Mouse (Mus musculus) embryo, embryonic 10.5 days (tissue): Measurements from ENCODE around the gene Agxt.

Experiments
- DNase-seq: peaks from one replicate; pipeline ENCODE4 v3.0.0-alpha.2; 2015; ENCODE audit warnings: low spot score

The Agxt gene

DNA sequence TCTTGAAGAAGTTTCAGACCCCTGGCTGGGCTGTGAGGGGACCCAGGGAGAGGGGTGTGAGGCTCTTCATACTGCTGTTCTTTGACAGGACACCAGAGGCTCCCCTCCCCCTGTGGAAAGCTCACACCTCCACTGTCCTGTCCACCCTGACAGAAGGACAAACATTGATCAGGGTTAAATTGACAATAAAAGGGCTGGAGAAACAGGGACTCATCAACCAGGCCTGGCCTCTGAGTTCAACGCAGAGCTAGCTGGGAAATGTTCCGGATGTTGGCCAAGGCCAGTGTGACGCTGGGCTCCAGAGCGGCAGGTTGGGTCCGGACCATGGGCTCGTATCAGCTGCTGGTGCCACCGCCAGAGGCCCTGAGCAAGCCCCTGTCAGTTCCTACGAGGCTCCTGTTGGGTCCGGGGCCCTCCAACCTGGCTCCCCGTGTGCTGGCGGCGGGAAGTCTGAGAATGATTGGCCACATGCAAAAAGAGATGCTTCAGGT is at the start of gene Agxt:
Agxt (plus strand) TSS at position 205 of the 491 bp plus-strand sequence.
- DNase-seq = no peak

DNA sequence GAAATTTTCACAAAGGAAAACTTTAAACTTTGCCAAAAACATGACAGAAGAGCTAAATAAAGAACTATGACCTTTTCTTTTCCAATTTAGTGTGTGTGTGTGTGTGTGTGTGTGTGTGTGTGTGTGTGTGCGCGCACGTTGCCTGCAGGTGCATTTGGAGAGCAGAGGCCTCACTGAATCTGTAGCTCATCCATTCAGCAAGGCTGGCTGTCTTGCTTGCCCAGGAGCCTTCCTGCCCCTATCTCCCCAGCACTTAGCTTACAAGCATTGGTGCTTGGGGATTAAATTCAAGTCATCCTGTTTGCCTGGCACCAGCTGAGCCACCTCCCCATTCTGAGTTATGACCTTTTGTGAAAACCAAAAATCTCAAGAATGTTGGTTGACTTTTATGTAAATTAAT is 42.5 kb upstream of the Agxt start:
- DNase-seq = no peak

DNA sequence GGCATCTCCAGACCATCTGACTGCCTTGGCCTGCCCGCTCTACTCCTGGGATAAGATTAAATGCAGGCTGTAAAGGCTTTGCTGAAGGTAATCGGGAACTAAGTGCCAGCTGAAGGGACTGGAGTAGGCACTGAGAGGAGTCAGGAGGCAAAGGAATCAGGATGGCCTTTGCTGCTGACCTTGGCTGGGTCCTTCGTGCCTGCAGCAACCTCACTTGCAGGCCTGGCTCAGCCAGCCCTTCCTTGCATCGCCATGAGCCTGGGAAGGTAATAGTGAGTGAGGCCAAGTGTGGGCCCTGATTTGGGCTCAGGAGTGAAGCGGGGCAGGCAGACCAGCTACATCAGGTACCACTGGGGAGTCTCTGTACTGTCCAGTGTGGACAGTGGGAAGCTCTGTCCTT is 36.1 kb upstream of the Agxt start:
- no peak for DNase-seq

DNA sequence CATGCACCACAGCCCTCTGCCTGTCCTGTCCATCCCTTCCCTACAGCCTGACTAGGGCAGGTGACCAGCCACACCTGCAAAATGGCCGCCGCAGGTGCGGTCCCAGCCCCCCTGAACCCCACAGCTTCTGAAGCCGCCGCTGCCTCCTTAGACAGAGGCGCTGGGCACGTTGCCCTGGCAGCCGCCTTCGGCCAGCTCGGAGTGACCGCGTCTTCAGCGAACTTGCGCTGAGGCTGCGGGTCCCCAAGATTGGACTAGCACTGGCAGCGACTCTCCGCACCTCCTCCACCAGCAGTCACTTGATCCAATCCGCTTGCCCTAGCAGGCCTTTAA is 34.8 kb upstream of the Agxt start:
- DNase-seq = no peak

DNA sequence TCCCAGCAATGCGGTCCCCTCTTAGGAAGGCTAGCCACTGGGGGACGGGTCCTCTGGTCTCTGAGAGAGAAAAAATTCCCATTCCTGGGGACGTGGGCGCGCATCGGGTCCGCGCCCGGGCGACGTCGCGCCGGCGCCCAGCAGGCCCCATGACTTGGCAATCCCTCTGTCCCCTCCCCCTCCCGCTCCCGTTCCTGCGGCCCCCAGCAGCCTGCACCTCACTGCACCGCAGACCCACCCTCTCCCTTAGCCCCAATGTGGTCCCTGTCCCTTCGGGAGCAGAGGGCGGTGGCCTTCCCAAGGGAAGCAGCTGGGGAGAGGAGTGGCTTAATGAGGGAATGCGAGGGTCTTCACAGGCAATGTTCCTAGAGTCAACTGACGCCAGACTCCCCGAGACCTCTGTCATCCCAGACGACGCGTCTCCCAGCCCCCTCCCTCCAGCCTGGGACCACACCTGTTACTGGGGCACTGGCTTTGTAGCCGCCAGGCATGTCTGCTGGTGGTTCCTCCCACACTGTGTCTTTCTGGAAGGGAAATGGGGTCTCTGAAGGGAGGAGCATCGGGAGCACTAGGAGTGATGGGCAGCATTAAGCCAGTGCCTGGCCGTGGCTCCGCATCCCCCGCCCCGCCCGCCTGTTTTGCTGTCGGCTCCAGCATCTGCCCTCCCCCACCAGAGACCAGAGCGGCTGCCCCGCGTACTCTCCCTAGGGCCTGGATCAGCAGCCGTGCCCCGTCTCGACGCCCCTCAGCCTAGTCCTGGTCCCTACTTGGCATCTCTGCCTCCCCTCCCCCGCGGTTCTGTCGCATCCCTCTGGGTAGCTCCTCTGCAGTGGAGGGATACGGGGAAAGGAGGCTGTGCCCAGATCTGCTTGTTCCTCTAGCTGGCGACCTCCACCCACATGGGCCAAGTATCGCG is 34.2 kb upstream of the Agxt start:
- peak; percentile 58 for DNase-seq

DNA sequence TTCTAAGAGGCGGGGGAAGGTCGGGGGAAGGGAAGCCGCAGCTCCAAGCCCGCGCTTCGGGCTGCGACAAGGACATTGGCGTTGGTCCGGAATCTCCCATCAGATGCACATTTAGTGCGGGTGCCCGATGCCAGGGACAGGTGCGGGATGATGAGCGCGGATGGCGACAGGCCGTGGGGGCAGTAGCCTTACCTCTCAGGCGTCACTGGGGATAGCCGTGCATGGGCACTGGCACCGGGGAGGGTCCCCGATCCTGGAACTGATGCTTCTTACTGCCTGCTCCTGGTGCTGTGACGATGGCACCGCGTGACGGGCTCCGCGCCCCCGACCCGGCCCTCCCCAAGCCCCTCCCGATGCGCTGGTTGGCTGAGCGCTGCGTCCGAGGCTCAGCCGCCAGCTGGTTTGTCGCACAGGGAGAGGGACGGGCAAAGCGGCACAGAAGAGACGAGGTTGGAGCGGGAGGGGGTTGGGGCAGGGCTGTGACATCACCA is 33.4 kb upstream of the Agxt start, which contains the start of gene Kif1a:
Kif1a (minus strand) TSS at position 381 of the 491 bp plus-strand sequence.
- peak; percentile 77 for DNase-seq

DNA sequence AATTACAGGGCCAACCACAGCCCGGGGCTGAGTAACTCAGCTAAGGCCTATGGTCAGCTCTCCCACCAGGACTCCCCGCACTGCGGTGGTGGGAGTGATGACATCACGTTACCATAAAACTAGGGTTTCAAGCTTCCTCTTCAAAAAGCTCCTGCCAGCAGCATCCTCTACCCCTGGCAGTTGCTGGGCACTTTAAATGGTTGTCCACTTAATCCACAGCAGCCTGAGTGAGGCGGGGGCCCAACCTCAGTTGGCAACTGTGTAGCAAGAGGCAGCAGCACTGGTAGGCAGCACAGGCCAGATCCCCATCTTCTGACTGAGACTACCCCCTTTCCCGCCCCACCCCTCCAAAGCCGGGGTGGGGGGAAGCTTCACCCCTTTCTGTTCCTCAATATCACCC is 32.3 kb upstream of the Agxt start:
- DNase-seq = no peak

DNA sequence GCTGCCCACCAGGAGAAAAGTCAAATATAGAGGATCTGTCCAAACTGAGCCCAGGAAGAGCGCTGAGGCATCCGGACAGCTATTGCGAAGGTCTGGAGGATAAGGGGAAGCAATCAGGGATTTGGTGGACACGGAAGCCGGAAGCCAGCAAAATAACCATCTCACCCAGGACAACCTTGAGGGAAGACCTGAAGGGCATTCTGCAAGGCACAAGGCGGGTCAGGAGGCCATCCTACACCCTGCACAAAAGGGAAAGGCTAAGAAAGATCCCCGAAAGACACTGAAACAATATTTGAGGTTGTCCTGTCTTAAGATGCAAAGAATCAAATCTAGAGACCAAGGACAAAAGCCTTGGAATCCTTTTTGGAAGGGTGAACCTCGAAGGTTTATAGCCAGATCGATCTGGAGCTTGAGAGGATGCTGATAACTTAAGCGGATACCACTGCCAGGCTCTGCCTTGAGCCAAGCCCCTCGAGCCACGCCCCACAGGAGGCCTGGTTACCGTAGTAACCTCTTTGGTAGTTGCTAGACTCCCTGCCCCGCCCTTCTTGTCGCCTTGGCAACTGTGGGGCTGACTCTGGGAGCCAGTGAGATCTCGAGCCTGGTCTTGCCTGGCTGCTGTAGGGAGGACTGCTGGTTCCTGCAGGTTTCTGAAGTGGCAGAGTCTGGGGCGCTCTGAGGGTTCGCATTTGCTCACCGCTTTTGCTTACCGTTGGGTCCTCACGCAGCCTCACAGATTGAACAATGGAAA is 20.2 kb upstream of the Agxt start:
- peak; percentile 99 for DNase-seq

DNA sequence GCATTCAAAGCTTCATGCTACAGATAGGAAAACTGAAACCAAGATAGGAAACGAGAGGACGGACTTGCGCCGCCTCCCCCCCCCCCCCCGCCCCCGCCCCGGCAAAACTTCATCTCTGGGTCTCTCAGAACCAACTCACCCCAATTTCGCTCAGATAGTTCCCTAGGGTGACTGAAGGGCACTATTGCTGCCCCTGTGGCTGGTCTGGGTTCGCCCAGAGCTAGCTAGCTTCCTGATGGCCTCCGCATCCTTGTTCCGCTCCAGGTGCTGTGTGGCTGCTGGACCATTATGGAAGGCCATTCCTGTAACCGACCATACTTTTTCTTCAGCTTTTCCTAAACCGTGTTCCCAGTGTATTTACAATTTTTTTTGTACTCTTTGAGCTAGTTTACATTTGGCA is 19.6 kb upstream of the Agxt start:
- DNase-seq = no peak

DNA sequence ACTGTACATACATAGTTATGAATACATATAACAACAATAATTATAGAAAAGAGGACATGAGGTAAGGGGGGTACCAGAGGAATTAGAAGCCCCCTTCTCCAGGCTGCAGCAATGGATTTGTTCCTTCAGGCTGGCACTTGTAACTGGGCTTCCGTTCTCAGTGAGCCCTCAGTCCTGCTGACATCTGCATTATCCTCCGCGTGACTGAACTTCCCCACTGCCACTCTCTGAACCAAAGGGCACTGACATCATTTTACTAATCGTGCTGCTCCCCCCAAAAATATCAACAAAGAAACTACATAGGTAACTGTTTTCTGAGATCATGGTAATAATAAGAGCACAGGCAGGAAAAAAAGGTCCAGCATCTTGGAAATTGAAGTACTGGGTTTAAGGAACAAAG is 16.2 kb upstream of the Agxt start:
- DNase-seq = no peak

DNA sequence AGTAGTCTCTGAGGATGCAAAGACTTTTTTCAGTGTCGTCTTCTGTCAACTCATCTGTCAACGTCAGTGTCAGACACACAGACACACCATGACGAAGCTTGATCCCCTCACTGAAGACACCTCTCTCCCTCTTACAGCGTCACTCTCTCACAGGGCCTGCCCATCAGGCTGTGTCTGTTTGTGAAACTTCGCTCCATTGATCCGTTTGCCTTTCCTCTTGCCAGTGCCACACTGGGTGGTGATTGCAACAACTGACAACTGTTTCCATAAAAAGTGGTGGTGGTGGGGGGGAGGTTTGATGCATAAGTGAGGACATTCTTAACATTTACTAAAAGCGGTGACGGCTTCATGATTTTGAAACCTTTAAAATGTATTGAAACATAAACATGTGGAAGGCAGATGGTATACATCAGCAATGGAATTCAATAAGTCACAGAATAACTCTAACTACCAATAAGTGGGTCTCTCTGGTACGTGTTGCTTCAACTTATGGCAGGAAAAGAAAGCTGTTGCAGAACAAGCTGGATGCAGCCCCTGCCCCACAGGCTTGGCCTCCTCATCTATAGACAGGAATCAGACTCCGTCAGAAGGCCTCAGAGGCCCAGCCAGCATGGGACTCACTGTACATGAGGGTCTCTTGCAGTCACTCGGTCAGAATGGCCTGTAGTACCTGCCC is 11.7 kb upstream of the Agxt start:
- no peak for DNase-seq

DNA sequence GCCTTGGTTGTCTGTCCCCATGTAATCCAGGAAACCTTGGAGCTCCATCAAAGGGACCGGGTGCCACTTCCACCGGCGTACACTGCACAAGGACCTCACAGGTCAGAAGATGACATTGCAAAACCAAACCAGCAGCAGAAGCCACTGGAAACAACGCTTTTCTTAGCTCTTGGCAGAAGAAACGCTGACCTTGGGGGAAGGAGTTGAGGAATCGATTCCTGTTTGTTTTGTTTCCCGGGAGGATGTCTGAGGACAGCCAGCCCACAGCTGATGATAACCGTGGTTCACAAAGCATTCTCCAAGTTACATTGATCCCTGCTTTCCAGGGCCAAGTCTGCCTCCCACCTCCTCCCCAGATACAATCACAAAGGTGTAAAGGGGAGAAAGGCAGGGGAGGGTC is 11.0 kb upstream of the Agxt start:
- DNase-seq = no peak

DNA sequence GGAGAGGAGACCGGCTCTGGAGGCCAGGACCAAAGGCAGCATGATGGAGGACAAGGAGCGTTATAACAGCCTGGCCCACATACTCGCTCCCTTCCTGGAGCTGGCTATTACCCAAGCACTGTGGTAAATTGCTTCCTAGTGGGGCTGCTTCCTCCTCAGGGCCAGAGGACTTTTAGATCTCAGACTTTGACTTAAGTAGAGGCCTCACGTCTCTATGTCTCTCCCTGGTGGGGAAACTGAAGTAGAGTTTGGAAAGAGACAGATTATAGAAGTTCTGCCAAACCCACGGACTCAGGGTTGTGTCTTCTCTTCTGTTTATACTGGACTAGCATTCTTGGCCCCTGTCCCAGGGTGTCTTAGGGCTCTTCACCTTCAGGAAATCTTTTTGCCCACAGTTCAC is 9.8 kb upstream of the Agxt start:
- DNase-seq = no peak

DNA sequence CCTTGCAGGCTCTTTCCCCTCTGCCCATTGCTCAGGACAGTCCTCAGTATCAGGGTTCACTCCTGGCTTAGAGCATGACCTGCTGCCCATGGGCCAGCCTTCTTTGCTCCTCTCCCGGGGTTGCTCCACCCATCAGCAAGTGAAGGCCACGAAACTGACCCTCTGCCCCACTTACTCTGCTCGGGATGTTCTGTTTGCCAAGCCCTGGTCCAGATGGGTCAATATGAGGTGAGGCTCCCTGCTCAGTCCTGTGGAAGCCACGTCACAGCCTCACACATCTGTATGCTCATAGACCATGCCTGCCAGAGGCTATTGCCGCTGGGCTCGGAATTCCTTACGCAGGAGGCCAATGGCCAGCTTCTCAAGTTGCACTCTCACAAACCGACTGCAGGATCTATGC is 6.8 kb upstream of the Agxt start:
- no peak for DNase-seq

DNA sequence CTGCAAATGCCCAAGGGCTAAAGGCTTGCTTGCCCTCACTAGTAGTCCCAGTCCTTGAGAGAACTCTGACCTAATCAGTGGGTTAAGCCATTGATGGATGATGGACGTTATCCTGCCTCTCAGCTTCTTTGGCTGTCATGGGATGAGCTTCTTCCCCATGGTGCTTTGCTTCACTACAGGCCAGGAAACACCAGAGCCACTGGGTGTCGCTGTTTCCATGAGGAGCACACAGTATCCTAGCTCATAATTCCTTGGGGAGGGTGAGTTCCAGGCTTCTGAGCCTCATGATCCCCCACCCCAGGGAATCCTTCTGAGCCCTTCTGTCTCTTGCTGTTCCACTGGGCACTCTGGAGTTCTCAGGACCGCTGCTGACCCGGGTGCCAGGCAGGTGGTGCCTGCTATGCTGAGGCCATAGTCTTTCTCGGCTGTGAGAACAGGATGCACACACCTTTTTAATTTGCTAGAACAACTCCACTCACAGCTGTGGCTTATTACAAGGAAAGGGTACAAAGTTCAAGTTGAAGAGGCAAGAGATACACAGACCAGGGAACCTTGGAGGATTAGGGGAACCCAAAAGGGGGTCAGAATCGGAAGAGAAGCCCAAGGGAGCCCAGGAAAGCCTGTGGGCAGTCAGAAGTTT is 6.2 kb upstream of the Agxt start:
- peak; percentile 79 for DNase-seq

DNA sequence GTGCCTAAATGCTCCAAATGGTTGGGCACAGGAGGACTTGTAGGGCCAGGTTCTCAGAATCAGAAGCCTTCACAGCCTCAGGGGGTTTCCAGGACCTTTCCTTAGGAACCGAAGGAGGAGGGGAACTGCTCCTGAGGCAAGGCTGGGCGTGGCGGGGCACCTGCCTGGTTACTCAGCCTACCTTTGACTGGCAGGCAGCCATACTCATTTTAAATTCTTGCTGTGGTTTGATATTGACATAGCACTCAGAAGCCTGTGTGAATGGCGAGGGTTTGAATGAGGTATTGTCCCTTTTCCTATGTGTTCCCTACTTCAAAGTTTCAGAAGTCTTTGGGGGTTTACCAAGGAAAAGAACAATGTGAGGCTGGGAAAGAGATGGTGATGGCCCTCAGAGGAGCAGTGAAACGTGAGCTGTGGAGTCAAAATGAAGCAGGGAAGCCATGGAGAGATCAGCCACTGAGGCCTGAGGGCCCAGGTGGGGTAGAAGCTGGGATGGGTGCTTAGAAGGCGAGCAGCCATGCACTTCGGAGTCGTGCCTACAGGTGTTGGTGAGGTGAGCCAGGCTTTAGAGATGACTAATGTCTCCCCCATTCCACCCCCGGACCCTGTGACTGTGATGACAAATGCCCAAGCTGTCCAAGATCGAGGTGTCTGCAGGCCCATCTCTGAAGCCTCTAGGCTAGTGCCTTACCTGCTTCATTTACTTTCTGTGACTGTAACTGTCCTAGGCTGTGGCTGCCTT is 4.6 kb upstream of the Agxt start:
- DNase-seq = no peak

DNA sequence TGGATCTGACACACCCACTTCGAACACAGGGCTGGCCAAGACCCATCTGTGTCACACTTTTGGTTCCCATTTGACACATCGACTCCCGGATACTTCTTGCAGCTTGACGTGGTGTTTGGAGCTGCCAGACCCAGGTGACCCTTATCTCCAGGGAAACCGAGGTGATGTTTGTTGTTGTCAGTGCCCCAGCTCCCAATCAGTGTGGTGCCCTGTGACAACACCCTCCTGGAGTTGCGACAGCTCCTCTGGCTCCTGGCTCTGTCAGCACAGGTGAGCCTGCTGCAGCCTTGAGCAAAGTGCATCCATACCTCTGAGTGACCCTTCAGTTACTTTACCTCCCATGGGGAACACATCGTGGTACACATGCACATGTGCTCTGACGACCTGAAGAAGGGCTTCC is 2.4 kb upstream of the Agxt start:
- no peak for DNase-seq

DNA sequence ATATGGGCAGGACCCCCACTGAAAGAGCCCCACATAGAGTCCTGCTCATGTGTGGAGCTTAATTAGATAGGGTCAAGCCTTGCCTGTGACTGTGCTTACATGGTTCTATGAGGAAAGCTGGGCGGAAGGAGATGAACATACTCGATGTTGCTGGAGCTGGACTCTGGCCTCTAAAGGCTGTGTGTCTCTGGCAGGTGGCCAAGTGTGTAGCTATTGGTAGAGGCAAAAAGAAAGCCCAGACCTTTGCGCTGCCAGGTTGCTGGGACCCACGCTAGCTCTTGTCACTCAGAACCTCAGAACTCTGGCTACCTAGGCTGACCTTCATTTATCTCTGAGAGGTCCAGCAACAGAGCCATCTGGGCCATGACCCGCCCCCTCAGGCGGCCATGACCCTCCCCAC is 3.5 kb downstream of the Agxt start:
- no peak for DNase-seq

DNA sequence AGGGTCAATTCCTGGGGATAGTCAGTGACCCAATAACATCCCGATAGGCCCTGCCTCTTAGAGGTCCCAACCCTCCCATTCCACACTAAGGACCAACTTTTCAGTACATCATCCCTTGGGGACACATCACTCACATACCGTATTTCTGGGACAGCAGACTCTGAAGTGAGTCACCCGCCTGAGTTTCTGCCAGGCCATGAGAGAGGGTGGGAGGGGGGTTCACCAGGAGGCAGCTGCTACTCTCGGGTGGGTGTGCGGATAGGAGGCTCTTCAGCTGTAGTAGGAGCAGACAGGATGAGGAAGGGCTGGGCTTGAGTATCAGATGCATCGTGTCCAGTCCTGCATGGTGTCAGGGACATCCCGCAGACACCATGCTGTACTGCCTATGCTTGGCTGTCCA is 4.7 kb downstream of the Agxt start:
- no peak for DNase-seq

DNA sequence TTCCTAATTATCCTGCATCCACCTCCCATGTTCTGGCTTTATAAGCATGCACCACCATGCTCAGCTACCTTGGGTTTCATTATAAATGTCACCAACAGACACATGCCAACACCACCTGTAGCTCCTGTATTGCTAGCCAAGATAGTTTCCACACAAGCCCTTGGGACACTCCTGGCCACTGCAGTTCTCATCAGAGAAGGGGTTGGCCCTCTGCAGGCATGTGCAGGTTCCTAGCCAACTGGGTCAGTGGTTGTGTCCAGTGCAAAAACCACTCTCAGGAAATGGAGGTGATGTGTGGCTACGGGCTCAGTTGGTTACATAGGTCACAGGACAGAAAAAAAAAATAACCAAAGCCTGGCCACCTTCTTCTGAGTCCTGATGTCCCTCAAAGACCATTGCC is 7.8 kb downstream of the Agxt start:
- no peak for DNase-seq

DNA sequence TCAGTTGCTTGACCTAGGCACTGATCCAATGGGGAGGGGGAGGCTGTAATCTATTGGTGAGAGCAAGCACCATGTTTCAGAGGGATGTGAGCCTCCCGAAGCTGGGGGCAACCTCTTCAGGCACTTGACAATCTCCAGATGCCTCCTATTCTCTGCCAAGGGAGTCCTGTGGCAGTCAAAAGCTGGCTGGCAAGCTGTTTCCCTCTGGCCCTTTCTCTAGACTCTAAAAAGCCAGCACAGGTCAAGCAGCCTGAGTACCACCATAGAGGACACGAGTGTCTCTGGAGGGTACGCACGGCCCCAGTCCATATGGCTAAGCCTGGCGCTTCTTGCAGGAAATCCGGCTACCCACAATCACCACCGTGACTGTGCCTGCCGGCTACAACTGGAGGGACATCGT is 9.1 kb downstream of the Agxt start:
- no peak for DNase-seq
